Mouse (Mus musculus): ENCODE results near the gene Lrrc55. TPM values are rescaled to one million over a fixed set of nuclear protein-coding genes. Genes with fewer than 3 reads are reported as not detected.

Lrrc55 gene
- polyA plus RNA-seq, 1 experiment from 2014 or later = 0.37 TPM

GRCm38 (mm10) chr2:85140833-85141232, 56.2 kb downstream of the Lrrc55 start:
- H3K9ac ChIP-seq = no peak overlapping the region
- H3K27ac ChIP-seq = no peak overlapping the region
- no peaks in the 10 kb centered on the region for H3K9me3 ChIP-seq (replicated peaks)
- peaks cover 8% of the 10 kb centered on the region; the same call in 1 of the 2 replicates for H3K4me1 ChIP-seq (replicated peaks)
- no peak overlapping the region for H3K4me3 ChIP-seq
- H3K27me3 ChIP-seq = 0 out of 2 replicates have a peak, but pooled peaks cover 7% of the 10 kb centered on the region
- H3K4me2 ChIP-seq = no peak overlapping the region
- ATAC-seq (replicated peaks; ENCODE audit: insufficient number of reproducible peaks, insufficient read depth, low FRiP score, low read depth) = no peak
- H3K36me3 ChIP-seq = no peaks in the 10 kb centered on the region

GRCm38 (mm10) chr2:85139846-85140245, 57.2 kb downstream of the Lrrc55 start:
- peak overlapping the region; percentile 29 for H3K4me3 ChIP-seq
- no peak overlapping the region; the same call in 1 of the 2 replicates for H3K4me2 ChIP-seq
- ATAC-seq (replicated peaks; ENCODE audit: insufficient number of reproducible peaks, insufficient read depth, low FRiP score, low read depth) = no peak
- H3K9ac ChIP-seq = no peak overlapping the region
- peaks cover 8% of the 10 kb centered on the region; the same call in 1 of the 2 replicates for H3K4me1 ChIP-seq (replicated peaks)
- no peaks in the 10 kb centered on the region for H3K36me3 ChIP-seq
- H3K9me3 ChIP-seq (replicated peaks) = no peaks in the 10 kb centered on the region
- WGBS = 42% methylated on average over 7 of the region's 7 CpGs
- peak overlapping the region; percentile 30 for H3K27ac ChIP-seq
- H3K27me3 ChIP-seq = 0 out of 2 replicates have a peak, but pooled peaks cover 7% of the 10 kb centered on the region

- peak overlapping the region; percentile 29 for H3K4me3 ChIP-seq
- no peak overlapping the region for H3K4me2 ChIP-seq
- no peaks in the 10 kb centered on the region for H3K9me3 ChIP-seq (replicated peaks)
- 26% methylated on average over 4 of the region's 4 CpGs for WGBS
- ATAC-seq (replicated peaks; ENCODE audit: insufficient number of reproducible peaks, insufficient read depth, low FRiP score, low read depth) = no peak
- H3K36me3 ChIP-seq = no peaks in the 10 kb centered on the region
- H3K9ac ChIP-seq = 0 out of 2 replicates have a peak overlapping the region, but pooled peaks have one; percentile 5
- H3K27me3 ChIP-seq = 0 out of 2 replicates have a peak, but pooled peaks cover 7% of the 10 kb centered on the region
- peaks cover 8% of the 10 kb centered on the region; the same call in 1 of the 2 replicates for H3K4me1 ChIP-seq (replicated peaks)
- H3K27ac ChIP-seq = peak overlapping the region; percentile 31; the same call in 1 of the 2 replicates
Measured at GRCm38 (mm10) chr2:85139393-85139792, 57.6 kb downstream of the Lrrc55 start.

- no peak overlapping the region for H3K9ac ChIP-seq
- H3K36me3 ChIP-seq = no peaks in the 10 kb centered on the region
- H3K27ac ChIP-seq = no peak overlapping the region
- WGBS = 36% methylated on average over 2 of the region's 2 CpGs
- H3K27me3 ChIP-seq = 0 out of 2 replicates have a peak, but pooled peaks cover 7% of the 10 kb centered on the region
- H3K4me2 ChIP-seq = no peak overlapping the region
- ATAC-seq (replicated peaks; ENCODE audit: insufficient number of reproducible peaks, insufficient read depth, low FRiP score, low read depth) = no peak
- H3K9me3 ChIP-seq (replicated peaks) = no peaks in the 10 kb centered on the region
- peak overlapping the region; percentile 29 for H3K4me3 ChIP-seq
- peaks cover 8% of the 10 kb centered on the region; the same call in 1 of the 2 replicates for H3K4me1 ChIP-seq (replicated peaks)
Measured at GRCm38 (mm10) chr2:85138143-85138542, 58.9 kb downstream of the Lrrc55 start.

DNA sequence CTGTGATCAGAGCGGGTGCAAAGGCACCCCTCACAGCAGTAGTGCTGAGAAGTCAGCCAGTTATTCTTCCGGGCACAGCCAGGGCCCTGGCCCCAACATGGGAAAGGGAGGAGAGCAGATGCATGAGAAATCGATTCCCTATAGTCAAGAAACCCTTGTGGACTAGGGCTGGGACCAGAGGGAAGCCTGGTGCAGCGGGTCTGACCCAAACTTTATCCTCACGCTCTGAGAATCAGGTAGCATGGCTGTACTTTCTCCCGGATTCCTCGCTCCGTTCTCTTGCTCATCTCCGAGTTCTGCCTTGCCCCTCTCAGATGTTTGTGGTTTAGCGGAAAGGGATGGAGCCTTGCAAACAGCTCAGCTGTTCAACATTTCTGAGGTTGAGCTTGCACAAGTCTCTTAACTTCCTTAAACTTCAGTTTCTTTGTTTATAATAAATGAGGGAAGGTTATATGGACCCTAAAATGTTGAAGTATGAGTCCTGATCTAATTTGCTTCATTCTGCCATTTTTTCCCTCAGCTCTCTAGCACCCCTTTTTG, 59.3 kb downstream of the Lrrc55 start:
- Histone ChIP-seq H3K27me3 (0 out of 2 replicates have a peak, but pooled peaks cover 7% of the 10 kb centered on the region), H3K36me3 (no peaks in the 10 kb centered on the region), H3K4me2 (no peak overlapping the region), H3K4me3 (peak overlapping the region; percentile 29), H3K9ac (no peak overlapping the region), H3K4me1 (replicated peaks) (peaks cover 9% of the 10 kb centered on the region), H3K27ac (peak overlapping the region; percentile 4; the same call in 1 of the 2 replicates), H3K9me3 (replicated peaks) (no peaks in the 10 kb centered on the region)
- ATAC-seq (replicated peaks; ENCODE audit: insufficient number of reproducible peaks, insufficient read depth, low FRiP score, low read depth) = no peak
- 38% methylated on average over 10 of the region's 10 CpGs for whole genome bisulfite sequencing

DNA sequence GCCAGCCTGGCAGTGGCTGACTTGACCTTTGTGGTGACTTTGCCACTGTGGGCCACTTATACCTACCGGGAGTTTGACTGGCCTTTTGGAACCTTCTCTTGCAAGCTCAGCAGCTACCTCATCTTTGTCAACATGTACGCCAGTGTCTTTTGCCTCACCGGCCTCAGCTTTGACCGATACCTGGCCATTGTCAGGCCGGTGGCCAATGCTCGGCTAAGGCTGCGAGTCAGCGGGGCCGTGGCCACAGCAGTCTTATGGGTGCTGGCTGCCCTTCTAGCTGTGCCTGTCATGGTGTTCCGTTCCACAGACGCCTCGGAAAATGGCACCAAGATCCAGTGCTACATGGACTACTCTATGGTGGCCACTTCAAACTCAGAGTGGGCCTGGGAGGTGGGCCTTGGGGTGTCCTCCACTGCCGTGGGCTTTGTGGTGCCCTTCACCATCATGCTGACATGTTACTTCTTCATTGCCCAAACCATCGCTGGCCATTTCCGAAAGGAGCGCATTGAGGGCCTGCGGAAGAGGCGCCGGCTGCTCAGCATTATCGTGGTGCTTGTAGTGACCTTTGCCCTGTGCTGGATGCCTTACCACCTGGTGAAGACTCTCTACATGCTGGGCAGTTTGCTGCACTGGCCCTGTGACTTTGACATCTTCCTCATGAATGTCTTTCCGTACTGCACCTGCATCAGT, 60.0 kb downstream of the Lrrc55 start:
- no peaks in the 10 kb centered on the region for H3K36me3 ChIP-seq
- H3K4me2 ChIP-seq = no peak overlapping the region
- peaks cover 16% of the 10 kb centered on the region for H3K4me1 ChIP-seq (replicated peaks)
- WGBS = 65% methylated on average over 21 of the region's 21 CpGs
- no peak for ATAC-seq (replicated peaks; ENCODE audit: insufficient number of reproducible peaks, insufficient read depth, low FRiP score, low read depth)
- no peak overlapping the region for H3K9ac ChIP-seq
- peak overlapping the region; percentile 29 for H3K4me3 ChIP-seq
- 0 out of 2 replicates have a peak, but pooled peaks cover 7% of the 10 kb centered on the region for H3K27me3 ChIP-seq
- no peaks in the 10 kb centered on the region for H3K9me3 ChIP-seq (replicated peaks)
- H3K27ac ChIP-seq = peak overlapping the region; percentile 4

DNA sequence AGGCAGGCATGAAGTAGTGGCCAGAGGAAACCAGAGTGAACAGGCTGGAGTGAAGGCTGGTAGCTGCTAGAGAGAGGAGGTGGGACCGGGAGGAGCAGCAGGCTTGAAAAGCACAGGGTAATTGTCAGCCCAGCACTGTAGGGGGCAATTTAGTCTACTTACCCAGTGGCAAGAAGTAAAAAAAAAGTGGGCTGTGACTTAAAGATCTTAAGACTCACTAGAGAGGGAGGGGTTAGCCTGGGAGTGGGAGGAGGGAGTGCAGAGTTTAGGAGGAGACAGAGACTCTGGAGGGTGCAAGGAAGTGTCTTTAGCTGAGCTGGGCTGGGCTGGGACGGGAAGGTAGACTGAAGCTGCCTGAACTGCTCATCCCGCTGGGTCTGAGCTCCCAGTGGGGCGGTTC, 60.9 kb downstream of the Lrrc55 start, which contains the start of gene Aplnr:
TSS of gene Aplnr (plus strand) at position 137 of the 400 bp plus-strand sequence.
- Histone ChIP-seq H3K27me3 (0 out of 2 replicates have a peak, but pooled peaks cover 7% of the 10 kb centered on the region), H3K36me3 (no peaks in the 10 kb centered on the region), H3K9ac (no peak within 1 kb of the TSS), H3K9me3 (replicated peaks) (no peaks in the 10 kb centered on the region), H3K4me3 (peak within 1 kb of the TSS; percentile 29), H3K4me1 (replicated peaks) (peaks cover 20% of the 10 kb centered on the region), H3K4me2 (peak within 1 kb of the TSS; percentile 21; the same call in 1 of the 2 replicates), H3K27ac (peak within 1 kb of the TSS; percentile 4)
- peak; percentile 54 for ATAC-seq (replicated peaks; ENCODE audit: insufficient number of reproducible peaks, insufficient read depth, low FRiP score, low read depth)
- 16% methylated on average over 4 of the region's 4 CpGs for WGBS

- no peaks in the 10 kb centered on the region for H3K36me3 ChIP-seq
- H3K4me3 ChIP-seq = no peak overlapping the region
- H3K27ac ChIP-seq = no peak overlapping the region
- no peaks in the 10 kb centered on the region for H3K9me3 ChIP-seq (replicated peaks)
- no peak overlapping the region for H3K4me2 ChIP-seq
- no peak for ATAC-seq (replicated peaks; ENCODE audit: insufficient number of reproducible peaks, insufficient read depth, low FRiP score, low read depth)
- 0 out of 2 replicates have a peak, but pooled peaks cover 7% of the 10 kb centered on the region for H3K27me3 ChIP-seq
- H3K9ac ChIP-seq = no peak overlapping the region
- H3K4me1 ChIP-seq (replicated peaks) = peaks cover 27% of the 10 kb centered on the region
- WGBS = 38% methylated on average over 1 of the region's 1 CpGs
Measured at GRCm38 (mm10) chr2:85135099-85135498, 61.9 kb downstream of the Lrrc55 start.

GRCm38 (mm10) chr2:85132204-85132603, 64.8 kb downstream of the Lrrc55 start:
- Histone ChIP-seq H3K4me2 (no peak overlapping the region), H3K27ac (peak overlapping the region; percentile 62), H3K36me3 (no peaks in the 10 kb centered on the region), H3K27me3 (0 out of 2 replicates have a peak, but pooled peaks cover 6% of the 10 kb centered on the region), H3K4me1 (replicated peaks) (peaks cover 19% of the 10 kb centered on the region), H3K9me3 (replicated peaks) (no peaks in the 10 kb centered on the region), H3K9ac (no peak overlapping the region), H3K4me3 (no peak overlapping the region)
- WGBS = 23% methylated on average over 2 of the region's 2 CpGs
- no peak for ATAC-seq (replicated peaks; ENCODE audit: insufficient number of reproducible peaks, insufficient read depth, low FRiP score, low read depth)

DNA sequence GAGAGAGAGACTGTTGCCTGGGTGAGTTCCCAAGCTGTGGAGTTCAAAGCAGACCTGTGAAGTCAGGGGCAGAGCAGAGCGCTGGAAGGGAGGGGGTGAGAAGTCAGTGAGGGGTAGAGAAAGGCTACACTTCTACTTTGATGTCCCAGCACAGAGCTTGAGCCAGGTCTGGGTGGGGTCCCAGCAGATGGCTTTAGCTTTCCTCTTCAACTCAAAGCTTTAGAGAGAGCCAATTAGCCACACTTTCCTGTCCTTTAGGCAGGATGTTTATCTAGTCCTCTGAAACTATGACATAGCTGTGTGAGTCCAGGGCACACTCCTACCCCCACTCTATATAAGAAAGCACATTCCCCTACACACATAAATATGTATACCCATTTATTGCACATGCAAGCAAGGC, 65.3 kb downstream of the Lrrc55 start:
- no peaks in the 10 kb centered on the region for H3K36me3 ChIP-seq
- H3K4me2 ChIP-seq = no peak overlapping the region
- H3K4me3 ChIP-seq = no peak overlapping the region
- 15% methylated on average over 1 of the region's 1 CpGs for WGBS
- no peak overlapping the region for H3K9ac ChIP-seq
- no peaks in the 10 kb centered on the region for H3K9me3 ChIP-seq (replicated peaks)
- peaks cover 19% of the 10 kb centered on the region for H3K4me1 ChIP-seq (replicated peaks)
- H3K27me3 ChIP-seq = 0 out of 2 replicates have a peak, but pooled peaks cover 2% of the 10 kb centered on the region
- 0 out of 2 replicates have a peak, but pooled peaks have one; percentile 24 for ATAC-seq (replicated peaks; ENCODE audit: insufficient number of reproducible peaks, insufficient read depth, low FRiP score, low read depth)
- H3K27ac ChIP-seq = peak overlapping the region; percentile 62

DNA sequence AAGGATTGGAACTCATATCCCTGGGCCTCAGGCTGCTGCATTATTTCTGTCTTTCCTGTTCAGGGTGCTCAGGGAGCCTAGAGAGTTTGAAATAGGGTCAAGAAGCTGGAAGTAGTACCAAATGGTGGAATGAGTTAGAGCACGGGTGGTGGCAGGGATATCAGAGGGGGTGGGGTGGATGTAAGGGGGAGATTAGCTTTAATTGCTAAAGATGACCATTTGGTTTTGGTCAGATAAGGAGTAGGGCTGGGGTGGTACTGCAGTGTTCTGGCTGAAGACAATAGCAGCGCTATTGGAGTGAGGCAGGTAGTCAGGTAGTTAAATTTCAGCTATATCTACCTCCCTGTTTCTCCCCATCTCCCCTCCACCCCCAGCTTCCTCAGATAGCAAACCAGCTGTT, 65.8 kb downstream of the Lrrc55 start:
- no peak overlapping the region for H3K9ac ChIP-seq
- H3K4me1 ChIP-seq (replicated peaks) = peaks cover 19% of the 10 kb centered on the region
- H3K27me3 ChIP-seq = no peaks in the 10 kb centered on the region
- H3K4me3 ChIP-seq = no peak overlapping the region
- H3K4me2 ChIP-seq = no peak overlapping the region
- no peaks in the 10 kb centered on the region for H3K36me3 ChIP-seq
- H3K9me3 ChIP-seq (replicated peaks) = no peaks in the 10 kb centered on the region
- H3K27ac ChIP-seq = peak overlapping the region; percentile 62
- ATAC-seq (replicated peaks; ENCODE audit: insufficient number of reproducible peaks, insufficient read depth, low FRiP score, low read depth) = no peak
- 30% methylated on average over 2 of the region's 2 CpGs for WGBS
